Mouse (Mus musculus): ENCODE measurements around the gene Slc13a3. TPM values are rescaled to one million over a fixed set of nuclear protein-coding genes. Genes with fewer than 3 reads are reported as not detected.

Slc13a3 gene
- polyA plus RNA-seq, 1 experiment from 2014 or later = 2.4 TPM

DNA sequence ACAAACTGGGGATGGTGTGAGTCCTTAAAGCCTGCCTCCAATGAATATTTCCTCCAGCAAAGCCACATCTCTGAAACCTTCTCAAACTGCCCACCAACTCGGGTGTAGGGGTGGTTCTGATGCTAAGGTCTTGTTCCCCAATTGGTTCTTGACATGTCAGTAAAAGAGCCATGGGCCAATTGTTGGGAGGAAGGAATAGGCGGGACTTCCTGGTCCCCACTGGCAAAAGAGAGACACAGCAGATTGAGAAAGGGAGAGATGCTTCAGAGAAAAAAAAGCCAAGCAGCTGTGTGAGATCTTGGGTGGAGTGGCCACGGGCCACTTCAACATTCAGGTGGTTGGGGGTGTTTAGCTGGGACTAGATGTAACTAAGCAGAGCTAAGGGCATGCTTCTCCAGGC lies 102.0 kb downstream of the Slc13a3 start:
- Histone ChIP-seq H3K4me1 (peaks cover 23% of the 10 kb centered on the region), H3K27ac (replicated peaks) (no peak overlapping the region), H3K4me2 (replicated peaks) (no peak overlapping the region), H3K9ac (replicated peaks) (0 out of 2 replicates have a peak overlapping the region, but pooled peaks have one; percentile 2), H3K36me3 (peaks cover 17% of the 10 kb centered on the region), H3K4me3 (no peak overlapping the region), H3K9me3 (no peaks in the 10 kb centered on the region), H3K27me3 (no peaks in the 10 kb centered on the region)
- ATAC-seq (ENCODE audit: low FRiP score, low read depth) = no peak
- WGBS = 23% methylated on average over 3 of the region's 3 CpGs

DNA sequence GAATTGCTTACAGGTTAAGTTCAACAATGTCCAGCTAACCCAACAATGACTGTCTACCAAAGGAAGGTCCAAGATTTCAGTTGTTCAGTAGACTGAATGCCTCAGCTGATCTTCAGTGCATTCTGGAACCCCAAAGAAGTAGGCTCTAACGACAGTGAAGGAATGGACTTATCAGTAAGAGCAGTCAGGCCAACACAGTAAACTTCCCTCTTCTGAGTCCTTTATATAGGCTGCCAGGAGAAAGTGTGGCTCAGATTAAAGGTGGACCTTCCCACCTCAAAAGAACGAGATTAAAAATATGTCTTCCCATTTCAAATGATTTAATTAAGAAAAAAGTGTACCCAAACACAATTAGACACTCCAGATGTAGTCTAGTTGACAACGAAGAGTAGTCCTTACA lies 102.7 kb downstream of the Slc13a3 start:
- Histone ChIP-seq H3K4me2 (replicated peaks) (no peak overlapping the region), H3K9me3 (no peaks in the 10 kb centered on the region), H3K36me3 (peaks cover 12% of the 10 kb centered on the region), H3K9ac (replicated peaks) (no peak overlapping the region), H3K4me1 (peaks cover 23% of the 10 kb centered on the region), H3K4me3 (no peak overlapping the region), H3K27me3 (peaks cover 4% of the 10 kb centered on the region), H3K27ac (replicated peaks) (no peak overlapping the region)
- 88% methylated on average over 3 of the region's 3 CpGs for WGBS
- ATAC-seq (ENCODE audit: low FRiP score, low read depth) = no peak

DNA sequence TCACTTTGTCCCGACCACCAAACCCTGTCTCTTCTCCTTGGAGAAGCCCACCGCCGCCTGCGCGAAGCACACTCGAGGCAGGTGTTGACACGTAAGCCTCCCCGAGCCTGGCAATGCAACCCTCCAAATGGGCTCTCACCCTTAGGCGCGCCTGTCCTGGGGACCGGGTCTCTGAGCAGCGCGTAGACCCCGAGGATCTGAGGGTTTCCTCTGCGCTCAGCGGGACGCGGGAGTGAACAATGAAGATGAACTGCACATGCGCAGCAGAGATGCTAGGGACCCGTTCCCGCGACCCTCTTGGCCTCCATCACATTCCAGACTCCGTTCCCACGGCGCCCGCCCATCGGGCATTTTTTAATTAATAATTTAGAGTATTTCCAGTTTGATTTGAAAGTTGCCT lies 104.5 kb downstream of the Slc13a3 start, which contains the start of gene Zfp663:
TSS of gene Zfp663 (minus strand) at position 234 of the 400 bp plus-strand sequence.
- ATAC-seq (ENCODE audit: low FRiP score, low read depth) = peak; percentile 59

GRCm38 (mm10) chr2:165367868-165368439 lies 105.1 kb downstream of the Slc13a3 start:
- H3K4me3 ChIP-seq = peak overlapping the region; percentile 59
- peak overlapping the region; percentile 85 for H3K9ac ChIP-seq (replicated peaks)
- H3K27me3 ChIP-seq = peaks cover 11% of the 10 kb centered on the region
- under 1% methylated on average over 13 of the region's 13 CpGs for WGBS
- ATAC-seq (ENCODE audit: low FRiP score, low read depth) = peak; percentile 17; the same call in 1 of the 2 replicates
- peak overlapping the region; percentile 82 for H3K4me2 ChIP-seq (replicated peaks)
- peak overlapping the region; percentile 87 for H3K27ac ChIP-seq (replicated peaks)
- H3K9me3 ChIP-seq = no peaks in the 10 kb centered on the region
- H3K36me3 ChIP-seq = no peaks in the 10 kb centered on the region; the same call in 1 of the 2 replicates
- peaks cover 29% of the 10 kb centered on the region for H3K4me1 ChIP-seq

More for the DNA sequence above, 104.5 kb downstream of the Slc13a3 start, which contains the start of gene Zfp663:
- H3K27ac ChIP-seq (replicated peaks) = peak within 1 kb of the TSS; percentile 87
- peaks cover 29% of the 10 kb centered on the region for H3K4me1 ChIP-seq
- peak within 1 kb of the TSS; percentile 82 for H3K4me2 ChIP-seq (replicated peaks)
- no peaks in the 10 kb centered on the region for H3K9me3 ChIP-seq
- WGBS = under 1% methylated on average over 27 of the region's 27 CpGs
- H3K27me3 ChIP-seq = peaks cover 7% of the 10 kb centered on the region
- H3K36me3 ChIP-seq = no peaks in the 10 kb centered on the region
- peak within 1 kb of the TSS; percentile 59 for H3K4me3 ChIP-seq
- H3K9ac ChIP-seq (replicated peaks) = peak within 1 kb of the TSS; percentile 85

- H3K4me3 ChIP-seq = peak overlapping the region; percentile 59
- no peak for ATAC-seq (ENCODE audit: low FRiP score, low read depth)
- WGBS = 12% methylated on average over 5 of the region's 8 CpGs
- H3K36me3 ChIP-seq = no peaks in the 10 kb centered on the region; the same call in 1 of the 2 replicates
- H3K9ac ChIP-seq (replicated peaks) = peak overlapping the region; percentile 85; the same call in 1 of the 2 replicates
- peak overlapping the region; percentile 82 for H3K4me2 ChIP-seq (replicated peaks)
- H3K4me1 ChIP-seq = peaks cover 29% of the 10 kb centered on the region
- H3K27ac ChIP-seq (replicated peaks) = no peak overlapping the region
- H3K27me3 ChIP-seq = peaks cover 18% of the 10 kb centered on the region
- no peaks in the 10 kb centered on the region for H3K9me3 ChIP-seq
Observed at GRCm38 (mm10) chr2:165367047-165367520, 105.9 kb downstream of the Slc13a3 start.

GRCm38 (mm10) chr2:165364334-165365091 lies 108.5 kb downstream of the Slc13a3 start:
- peaks cover 4% of the 10 kb centered on the region; the same call in 1 of the 2 replicates for H3K36me3 ChIP-seq
- 16% methylated on average over 21 of the region's 21 CpGs for WGBS
- H3K9me3 ChIP-seq = no peaks in the 10 kb centered on the region
- peaks cover 29% of the 10 kb centered on the region for H3K4me1 ChIP-seq
- no peak overlapping the region; the same call in 1 of the 2 replicates for H3K4me2 ChIP-seq (replicated peaks)
- no peak overlapping the region for H3K27ac ChIP-seq (replicated peaks)
- no peak overlapping the region for H3K4me3 ChIP-seq
- no peak for ATAC-seq (ENCODE audit: low FRiP score, low read depth)
- peaks cover 18% of the 10 kb centered on the region for H3K27me3 ChIP-seq
- no peak overlapping the region for H3K9ac ChIP-seq (replicated peaks)

GRCm38 (mm10) chr2:165363282-165363681 lies 109.7 kb downstream of the Slc13a3 start:
- Histone ChIP-seq H3K4me2 (replicated peaks) (no peak overlapping the region), H3K27me3 (peaks cover 18% of the 10 kb centered on the region), H3K9me3 (no peaks in the 10 kb centered on the region), H3K9ac (replicated peaks) (no peak overlapping the region), H3K4me1 (peaks cover 21% of the 10 kb centered on the region), H3K27ac (replicated peaks) (no peak overlapping the region), H3K4me3 (no peak overlapping the region), H3K36me3 (peaks cover 4% of the 10 kb centered on the region; the same call in 1 of the 2 replicates)
- 85% methylated on average over 6 of the region's 6 CpGs for WGBS
- ATAC-seq (ENCODE audit: low FRiP score, low read depth) = no peak

DNA sequence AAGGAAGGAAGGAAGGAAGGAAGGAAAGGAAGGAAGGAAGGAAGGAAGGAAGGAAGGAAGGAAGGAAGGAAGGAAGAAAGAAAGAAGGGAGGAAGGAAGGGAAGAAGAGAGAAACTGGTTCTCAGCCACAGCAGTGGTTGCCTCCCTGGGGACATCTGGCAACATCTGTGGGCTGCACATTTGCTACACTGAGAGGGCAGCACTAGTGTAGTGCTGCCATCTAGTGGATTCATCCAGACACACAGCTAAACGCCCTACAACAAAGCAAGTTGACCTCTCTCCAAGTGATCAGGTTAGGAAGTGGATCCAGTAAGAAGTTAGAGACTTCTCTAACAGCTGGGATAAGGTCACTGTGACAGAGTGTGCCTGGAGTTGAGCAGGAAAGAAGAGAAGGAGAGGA lies 112.2 kb downstream of the Slc13a3 start:
- no peak overlapping the region for H3K4me3 ChIP-seq
- no peak for ATAC-seq (ENCODE audit: low FRiP score, low read depth)
- no peak overlapping the region for H3K4me2 ChIP-seq (replicated peaks)
- no peak overlapping the region for H3K27ac ChIP-seq (replicated peaks)
- no peaks in the 10 kb centered on the region for H3K9me3 ChIP-seq
- no peak overlapping the region for H3K9ac ChIP-seq (replicated peaks)
- peaks cover 6% of the 10 kb centered on the region; the same call in 1 of the 2 replicates for H3K4me1 ChIP-seq
- peaks cover 4% of the 10 kb centered on the region; the same call in 1 of the 2 replicates for H3K36me3 ChIP-seq
- WGBS = 0% methylated on average over 1 of the region's 1 CpGs
- H3K27me3 ChIP-seq = peaks cover 18% of the 10 kb centered on the region

Other genes starting within 250 kb of the Slc13a3 start
- gene Cdh22, start 238.4 kb downstream of the Slc13a3 start, polyA plus RNA-seq (2016; fragmentation: Nextera tagmentation; extraction: Ambion mirVana) = 14.8 and 18.8 TPM in 2 replicates
- gene Slc35c2, start 185.4 kb downstream of the Slc13a3 start, polyA plus RNA-seq (2016; fragmentation: Nextera tagmentation; extraction: Ambion mirVana) = 61.6 and 67.1 TPM in 2 replicates
- gene Elmo2, start 146.8 kb downstream of the Slc13a3 start, polyA plus RNA-seq (2016; fragmentation: Nextera tagmentation; extraction: Ambion mirVana) = 88.2 and 89.3 TPM in 2 replicates
- gene Zfp663, start 104.5 kb downstream of the Slc13a3 start, polyA plus RNA-seq (2016; fragmentation: Nextera tagmentation; extraction: Ambion mirVana) = 7.6 and 9.2 TPM in 2 replicates
- 23.6 and 25.5 TPM in 2 replicates for gene Zfp334, start 85.0 kb downstream of the Slc13a3 start, polyA plus RNA-seq (2016; fragmentation: Nextera tagmentation; extraction: Ambion mirVana)
- 0.05 TPM in 1 of 2 replicates, not detected in the other for gene Ocstamp, start 72.8 kb downstream of the Slc13a3 start, polyA plus RNA-seq (2016; fragmentation: Nextera tagmentation; extraction: Ambion mirVana)
- 50.6 and 53.2 TPM in 2 replicates for gene Trp53rka, start 20.1 kb upstream of the Slc13a3 start, polyA plus RNA-seq (2016; fragmentation: Nextera tagmentation; extraction: Ambion mirVana)
- gene Slc2a10, start 30.6 kb upstream of the Slc13a3 start, polyA plus RNA-seq (2016; fragmentation: Nextera tagmentation; extraction: Ambion mirVana) = 4.4 and 4.6 TPM in 2 replicates
- gene Eya2, start 121.8 kb upstream of the Slc13a3 start, polyA plus RNA-seq (2016; fragmentation: Nextera tagmentation; extraction: Ambion mirVana) = 4.5 and 7.2 TPM in 2 replicates